Mouse (Mus musculus) erythroid progenitor cell, adult 5-6 weeks (primary cell): ENCODE measurements at regions not wholly inside any gene's neighbourhood (a gene's known extent, or its start where the extent isn't known, plus 50 kb on each side); places are given as distances from the start of the nearest gene placed in this dataset.
A peak's percentile ranks its signal among the peaks of the same experiment; 100 is the strongest.

Experiments
- ATAC-seq: replicated peaks from 2 replicates; pipeline ENCODE4 v1.8.0; 2016; ENCODE audit warnings: moderate number of reproducible peaks, mild to moderate bottlenecking, moderate TSS enrichment, inconsistent platforms; ENCODE audit not compliant: poor library complexity, low FRiP score, severe bottlenecking

- ATAC-seq: peak; percentile 54
Measured at GRCm38 (mm10) chr3:60407906-60408305, 64.7 kb upstream of the Mbnl1 start.

GRCm38 (mm10) chr3:60408553-60409282 lies 63.9 kb upstream of the Mbnl1 start:
- peak; percentile 64 for ATAC-seq

- ATAC-seq: peak; percentile 49; the same call in 1 of the 2 replicates
Measured at GRCm38 (mm10) chr3:60409283-60409633, 63.4 kb upstream of the Mbnl1 start.

GRCm38 (mm10) chr3:60411746-60412145 lies 60.9 kb upstream of the Mbnl1 start:
- ATAC-seq: no peak

GRCm38 (mm10) chr3:60412206-60412605 lies 60.4 kb upstream of the Mbnl1 start:
- ATAC-seq: no peak

- peak; percentile 41; the same call in 1 of the 2 replicates for ATAC-seq
Measured at GRCm38 (mm10) chr3:60413749-60414148, 58.9 kb upstream of the Mbnl1 start.

- no peak for ATAC-seq
Measured at GRCm38 (mm10) chr3:60417001-60417400, 55.6 kb upstream of the Mbnl1 start.

- peak; percentile 82 for ATAC-seq
Measured at GRCm38 (mm10) chr3:60418652-60419051, 54.0 kb upstream of the Mbnl1 start.

GRCm38 (mm10) chr3:60419216-60419615 lies 53.4 kb upstream of the Mbnl1 start:
- no peak for ATAC-seq
